Mouse (Mus musculus): ENCODE results near the gene Col25a1. TPM values are rescaled to one million over a fixed set of nuclear protein-coding genes. Genes with fewer than 3 reads are reported as not detected.

Gene Col25a1
- polyA plus RNA-seq, 1 experiment from 2014 or later: 5.5 TPM

GRCm38 (mm10) chr3:130332347-130332913 is 201.1 kb downstream of the Col25a1 start:
- no peak overlapping the region for H3K4me3 ChIP-seq
- no peaks in the 10 kb centered on the region for H3K4me1 ChIP-seq (replicated peaks)
- H3K9ac ChIP-seq: no peak overlapping the region
- H3K36me3 ChIP-seq: no peaks in the 10 kb centered on the region
- no peaks in the 10 kb centered on the region for H3K27me3 ChIP-seq
- WGBS: 53% methylated on average over 3 of the region's 3 CpGs
- no peak overlapping the region for H3K4me2 ChIP-seq
- 0 out of 2 replicates have a peak, but pooled peaks have one; percentile 45 for ATAC-seq (ENCODE audit: low FRiP score, low read depth)
- no peak overlapping the region for H3K27ac ChIP-seq (replicated peaks)
- no peaks in the 10 kb centered on the region for H3K9me3 ChIP-seq

- ATAC-seq (ENCODE audit: low FRiP score, low read depth): peak; percentile 87
- Histone ChIP-seq H3K4me1 (replicated peaks) (no peaks in the 10 kb centered on the region), H3K36me3 (no peaks in the 10 kb centered on the region), H3K9me3 (no peaks in the 10 kb centered on the region), H3K27ac (replicated peaks) (no peak overlapping the region), H3K27me3 (no peaks in the 10 kb centered on the region), H3K4me2 (peak overlapping the region; percentile 41), H3K9ac (no peak overlapping the region), H3K4me3 (peak overlapping the region; percentile 21; the same call in 1 of the 2 replicates)
- 39% methylated on average over 13 of the region's 13 CpGs for WGBS
Observed at GRCm38 (mm10) chr3:130337857-130338256, 206.6 kb downstream of the Col25a1 start.

- H3K4me1 ChIP-seq (replicated peaks): no peaks in the 10 kb centered on the region
- no peak overlapping the region for H3K4me2 ChIP-seq
- no peak overlapping the region for H3K27ac ChIP-seq (replicated peaks)
- WGBS: 65% methylated on average over 3 of the region's 3 CpGs
- no peaks in the 10 kb centered on the region for H3K9me3 ChIP-seq
- H3K4me3 ChIP-seq: no peak overlapping the region
- no peaks in the 10 kb centered on the region for H3K27me3 ChIP-seq
- no peak overlapping the region for H3K9ac ChIP-seq
- ATAC-seq (ENCODE audit: low FRiP score, low read depth): no peak
- H3K36me3 ChIP-seq: no peaks in the 10 kb centered on the region
Observed at GRCm38 (mm10) chr3:130338371-130338770, 207.1 kb downstream of the Col25a1 start.

GRCm38 (mm10) chr3:130350161-130350560 is 218.9 kb downstream of the Col25a1 start:
- Histone ChIP-seq H3K27me3 (no peaks in the 10 kb centered on the region), H3K9me3 (no peaks in the 10 kb centered on the region), H3K4me1 (replicated peaks) (no peaks in the 10 kb centered on the region), H3K4me3 (no peak overlapping the region), H3K9ac (no peak overlapping the region), H3K27ac (replicated peaks) (no peak overlapping the region), H3K36me3 (no peaks in the 10 kb centered on the region), H3K4me2 (no peak overlapping the region)
- no peak for ATAC-seq (ENCODE audit: low FRiP score, low read depth)
- WGBS: 64% methylated on average over 6 of the region's 6 CpGs

- no peaks in the 10 kb centered on the region for H3K27me3 ChIP-seq
- no peak overlapping the region for H3K27ac ChIP-seq (replicated peaks)
- no peaks in the 10 kb centered on the region for H3K9me3 ChIP-seq
- H3K4me3 ChIP-seq: no peak overlapping the region
- no peak overlapping the region for H3K9ac ChIP-seq
- 82% methylated on average over 4 of the region's 4 CpGs for WGBS
- H3K4me1 ChIP-seq (replicated peaks): no peaks in the 10 kb centered on the region
- ATAC-seq (ENCODE audit: low FRiP score, low read depth): no peak
- H3K4me2 ChIP-seq: no peak overlapping the region
- H3K36me3 ChIP-seq: no peaks in the 10 kb centered on the region
Observed at GRCm38 (mm10) chr3:130354399-130355039, 223.2 kb downstream of the Col25a1 start.

GRCm38 (mm10) chr3:130356575-130357173 is 225.4 kb downstream of the Col25a1 start:
- H3K27ac ChIP-seq (replicated peaks): no peak overlapping the region

GRCm38 (mm10) chr3:130360813-130361212 is 229.5 kb downstream of the Col25a1 start:
- no peaks in the 10 kb centered on the region for H3K27me3 ChIP-seq
- no peaks in the 10 kb centered on the region for H3K36me3 ChIP-seq
- no peak overlapping the region for H3K4me2 ChIP-seq
- no peaks in the 10 kb centered on the region for H3K9me3 ChIP-seq
- no peak for ATAC-seq (ENCODE audit: low FRiP score, low read depth)
- H3K4me1 ChIP-seq (replicated peaks): no peaks in the 10 kb centered on the region
- no peak overlapping the region for H3K27ac ChIP-seq (replicated peaks)
- WGBS: 82% methylated on average over 7 of the region's 7 CpGs
- H3K9ac ChIP-seq: no peak overlapping the region
- H3K4me3 ChIP-seq: no peak overlapping the region

More at GRCm38 (mm10) chr3:130356575-130357173, 225.4 kb downstream of the Col25a1 start:
- H3K27me3 ChIP-seq: no peaks in the 10 kb centered on the region
- no peak overlapping the region for H3K4me3 ChIP-seq
- no peaks in the 10 kb centered on the region for H3K4me1 ChIP-seq (replicated peaks)
- no peak overlapping the region for H3K9ac ChIP-seq
- no peaks in the 10 kb centered on the region for H3K36me3 ChIP-seq
- 78% methylated on average over 15 of the region's 15 CpGs for WGBS
- no peak for ATAC-seq (ENCODE audit: low FRiP score, low read depth)
- H3K9me3 ChIP-seq: no peaks in the 10 kb centered on the region
- H3K4me2 ChIP-seq: no peak overlapping the region

- Histone ChIP-seq H3K4me1 (replicated peaks) (no peaks in the 10 kb centered on the region), H3K27ac (replicated peaks) (no peak overlapping the region), H3K27me3 (no peaks in the 10 kb centered on the region), H3K4me3 (no peak overlapping the region), H3K4me2 (no peak overlapping the region), H3K9me3 (no peaks in the 10 kb centered on the region), H3K9ac (no peak overlapping the region), H3K36me3 (no peaks in the 10 kb centered on the region)
- 68% methylated on average over 1 of the region's 1 CpGs for WGBS
- ATAC-seq (ENCODE audit: low FRiP score, low read depth): no peak
Observed at GRCm38 (mm10) chr3:130361922-130362321, 230.6 kb downstream of the Col25a1 start.

- Histone ChIP-seq H3K27me3 (no peaks in the 10 kb centered on the region), H3K36me3 (no peaks in the 10 kb centered on the region), H3K4me1 (replicated peaks) (no peaks in the 10 kb centered on the region), H3K9ac (no peak overlapping the region), H3K27ac (replicated peaks) (no peak overlapping the region), H3K4me3 (no peak overlapping the region), H3K4me2 (no peak overlapping the region), H3K9me3 (no peaks in the 10 kb centered on the region)
- no peak for ATAC-seq (ENCODE audit: low FRiP score, low read depth)
- 88% methylated on average over 7 of the region's 7 CpGs for WGBS
Observed at GRCm38 (mm10) chr3:130362797-130363367, 231.6 kb downstream of the Col25a1 start.

GRCm38 (mm10) chr3:130366917-130367610 is 235.8 kb downstream of the Col25a1 start:
- H3K9ac ChIP-seq: no peak overlapping the region

GRCm38 (mm10) chr3:130368352-130368751 is 237.1 kb downstream of the Col25a1 start:
- ATAC-seq (ENCODE audit: low FRiP score, low read depth): no peak
- Histone ChIP-seq H3K4me1 (replicated peaks) (no peaks in the 10 kb centered on the region), H3K27me3 (no peaks in the 10 kb centered on the region), H3K4me3 (no peak overlapping the region), H3K9me3 (no peaks in the 10 kb centered on the region), H3K4me2 (no peak overlapping the region), H3K36me3 (no peaks in the 10 kb centered on the region), H3K27ac (replicated peaks) (no peak overlapping the region), H3K9ac (no peak overlapping the region)
- WGBS: 93% methylated on average over 4 of the region's 4 CpGs

More at GRCm38 (mm10) chr3:130366917-130367610, 235.8 kb downstream of the Col25a1 start:
- ATAC-seq (ENCODE audit: low FRiP score, low read depth): no peak
- Histone ChIP-seq H3K4me1 (replicated peaks) (no peaks in the 10 kb centered on the region), H3K36me3 (no peaks in the 10 kb centered on the region), H3K27ac (replicated peaks) (no peak overlapping the region), H3K9me3 (no peaks in the 10 kb centered on the region), H3K4me3 (no peak overlapping the region), H3K27me3 (no peaks in the 10 kb centered on the region), H3K4me2 (no peak overlapping the region)
- 67% methylated on average over 8 of the region's 8 CpGs for WGBS

GRCm38 (mm10) chr3:130369113-130369512 is 237.8 kb downstream of the Col25a1 start:
- WGBS: 96% methylated on average over 1 of the region's 1 CpGs
- no peaks in the 10 kb centered on the region for H3K36me3 ChIP-seq
- H3K27me3 ChIP-seq: no peaks in the 10 kb centered on the region
- no peak for ATAC-seq (ENCODE audit: low FRiP score, low read depth)
- no peak overlapping the region for H3K27ac ChIP-seq (replicated peaks)
- no peak overlapping the region for H3K4me3 ChIP-seq
- H3K9ac ChIP-seq: no peak overlapping the region
- no peak overlapping the region for H3K4me2 ChIP-seq
- no peaks in the 10 kb centered on the region for H3K9me3 ChIP-seq
- H3K4me1 ChIP-seq (replicated peaks): no peaks in the 10 kb centered on the region
